Mouse (Mus musculus): Measurements from ENCODE around the gene Gm21560. TPM values are rescaled to one million over a fixed set of nuclear protein-coding genes. Genes with fewer than 3 reads are reported as not detected.

Gm21560 gene
- polyA plus RNA-seq (2015; fragmentation: Nextera tagmentation; extraction: Ambion mirVana): not detected in 2 replicates

DNA sequence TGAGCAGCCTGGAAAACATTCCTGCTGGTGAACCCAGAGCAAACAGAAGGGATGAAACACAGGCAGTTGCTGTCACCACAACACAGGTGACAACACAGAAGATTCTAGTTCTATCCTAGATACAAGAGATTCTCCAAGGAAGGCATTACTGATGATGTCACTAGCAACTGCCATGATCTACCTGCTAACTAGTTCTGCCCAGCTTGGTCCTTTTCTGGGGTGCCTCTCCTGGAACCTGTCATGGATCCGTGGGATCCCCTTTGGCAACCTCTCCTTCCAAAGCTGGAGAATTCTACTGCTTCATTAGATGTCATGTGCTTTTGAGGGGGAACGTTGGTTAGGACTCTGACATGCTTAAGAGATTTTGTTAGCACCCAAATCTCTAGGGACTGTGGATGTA is at the start of gene Gm21560:
Gene Gm21560 (minus strand): TSS at position 101 of the 400 bp plus-strand sequence.

Other genes starting within 250 kb of the Gm21560 start
- gene Gm3453, start 240.2 kb downstream of the Gm21560 start, polyA plus RNA-seq (2015; fragmentation: Nextera tagmentation; extraction: Ambion mirVana): not detected in 2 replicates
- not detected in 2 replicates for gene Gm6337, start 161.0 kb downstream of the Gm21560 start, polyA plus RNA-seq (2015; fragmentation: Nextera tagmentation; extraction: Ambion mirVana)
- not detected in 2 replicates for gene Gm8206, start 125.3 kb downstream of the Gm21560 start, polyA plus RNA-seq (2015; fragmentation: Nextera tagmentation; extraction: Ambion mirVana)
- 0.23 and 0.47 TPM in 2 replicates for gene Gm3468, start 110.6 kb downstream of the Gm21560 start, polyA plus RNA-seq (2015; fragmentation: Nextera tagmentation; extraction: Ambion mirVana)
- not detected in 2 replicates for gene Gm3476, start 93.5 kb downstream of the Gm21560 start, polyA plus RNA-seq (2015; fragmentation: Nextera tagmentation; extraction: Ambion mirVana)
- gene Gm3411, start 68.0 kb upstream of the Gm21560 start, polyA plus RNA-seq (2015; fragmentation: Nextera tagmentation; extraction: Ambion mirVana): 0.19 TPM in 1 of 2 replicates, not detected in the other
- not detected in 2 replicates for gene Gm21103, start 85.6 kb upstream of the Gm21560 start, polyA plus RNA-seq (2015; fragmentation: Nextera tagmentation; extraction: Ambion mirVana)
- not detected in 2 replicates for gene Gm3618, start 124.4 kb upstream of the Gm21560 start, polyA plus RNA-seq (2015; fragmentation: Nextera tagmentation; extraction: Ambion mirVana)
- gene Gm16440, start 171.0 kb upstream of the Gm21560 start, polyA plus RNA-seq (2015; fragmentation: Nextera tagmentation; extraction: Ambion mirVana): not detected in 2 replicates
- gene Gm3591, start 193.2 kb upstream of the Gm21560 start, polyA plus RNA-seq (2015; fragmentation: Nextera tagmentation; extraction: Ambion mirVana): not detected in 2 replicates
- not detected in 2 replicates for gene Gm3594, start 225.3 kb upstream of the Gm21560 start, polyA plus RNA-seq (2015; fragmentation: Nextera tagmentation; extraction: Ambion mirVana)

Measured in spleen, postnatal 0 days (tissue).